Mouse (Mus musculus) kidney, postnatal 0 days (tissue): ENCODE measurements around the gene Elmo2. TPM values are rescaled to one million over a fixed set of nuclear protein-coding genes. Genes with fewer than 3 reads are reported as not detected.

Experiments used
- ATAC-seq: fragments of 200-750 bp; cut with Nextera tagmentation; replicated peaks from 2 replicates; pipeline ENCODE4 v1.8.0; 2017; ENCODE audit warnings: low read depth, moderate number of reproducible peaks, moderate TSS enrichment, moderate library complexity; ENCODE audit not compliant: low FRiP score
- DNase-seq: peaks from one replicate; pipeline ENCODE4 v3.0.0-alpha.2; 2016; ENCODE audit warnings: low spot score
- H3K27ac ChIP-seq: fragments of 300-500 bp; sonication (generic); 2 replicates; pipeline ENCODE4 v1.5.1; 2014; ENCODE audit warnings: mild to moderate bottlenecking
- H3K27me3 ChIP-seq: fragments of 300-500 bp; sonication (generic); 2 replicates; pipeline ENCODE4 v1.6.1; 2014; ENCODE audit warnings: low read length, mixed read lengths; ENCODE audit not compliant: insufficient read depth
- H3K36me3 ChIP-seq: fragments of 300-500 bp; sonication (generic); 2 replicates; pipeline ENCODE4 v1.6.1; 2014; ENCODE audit warnings: low read length, mixed read lengths; ENCODE audit not compliant: insufficient read depth
- H3K4me1 ChIP-seq: fragments of 300-500 bp; sonication (generic); replicated peaks from 2 replicates; pipeline ENCODE4 v1.6.1; 2014; ENCODE audit warnings: antibody characterized with exemption, low read length, mixed read lengths; ENCODE audit not compliant: insufficient read depth
- H3K4me2 ChIP-seq: fragments of 300-500 bp; sonication (generic); 2 replicates; pipeline ENCODE4 v1.6.1; 2014; ENCODE audit warnings: mild to moderate bottlenecking, low read length, moderate library complexity, mixed read lengths
- H3K4me3 ChIP-seq: fragments of 300-500 bp; sonication (generic); replicated peaks from 2 replicates; pipeline ENCODE4 v1.5.1; 2014; ENCODE audit warnings: low read depth, low read length
- H3K9ac ChIP-seq: fragments of 300-500 bp; sonication (generic); 2 replicates; pipeline ENCODE4 v1.6.1; 2014; ENCODE audit warnings: low read depth, low read length
- H3K9me3 ChIP-seq: fragments of 300-500 bp; sonication (generic); replicated peaks from 2 replicates; pipeline ENCODE4 v1.6.1; 2016; ENCODE audit warnings: low read length, inconsistent platforms, mixed read lengths
- CTCF ChIP-seq: IDR thresholded peaks from 2 replicates; pipeline ENCODE4 v1.5.1; 2016; ENCODE audit warnings: antibody characterized with exemption, low read depth, mild to moderate bottlenecking, moderate library complexity
- WGBS: fragments of 180-500 bp; shearing (Covaris S2); extraction: QIAGEN DNeasy Blood & Tissue Kit; methylation state at CpG from one replicate; pipeline ENCODE4 v1.1.7; 2014; 5-methylcytosine and 5-hydroxymethylcytosine counted together
- polyA plus RNA-seq: library from polyadenylated mRNA; unstranded; fragments of >200 nt; fragmentation: Nextera tagmentation; extraction: Ambion mirVana; gene quantifications from 2 replicates; pipeline ENCODE4 v1.2.1, GENCODE M21; 2015

Elmo2 gene
- polyA plus RNA-seq, 1 experiment from 2014 or later = 51.5 TPM

DNA sequence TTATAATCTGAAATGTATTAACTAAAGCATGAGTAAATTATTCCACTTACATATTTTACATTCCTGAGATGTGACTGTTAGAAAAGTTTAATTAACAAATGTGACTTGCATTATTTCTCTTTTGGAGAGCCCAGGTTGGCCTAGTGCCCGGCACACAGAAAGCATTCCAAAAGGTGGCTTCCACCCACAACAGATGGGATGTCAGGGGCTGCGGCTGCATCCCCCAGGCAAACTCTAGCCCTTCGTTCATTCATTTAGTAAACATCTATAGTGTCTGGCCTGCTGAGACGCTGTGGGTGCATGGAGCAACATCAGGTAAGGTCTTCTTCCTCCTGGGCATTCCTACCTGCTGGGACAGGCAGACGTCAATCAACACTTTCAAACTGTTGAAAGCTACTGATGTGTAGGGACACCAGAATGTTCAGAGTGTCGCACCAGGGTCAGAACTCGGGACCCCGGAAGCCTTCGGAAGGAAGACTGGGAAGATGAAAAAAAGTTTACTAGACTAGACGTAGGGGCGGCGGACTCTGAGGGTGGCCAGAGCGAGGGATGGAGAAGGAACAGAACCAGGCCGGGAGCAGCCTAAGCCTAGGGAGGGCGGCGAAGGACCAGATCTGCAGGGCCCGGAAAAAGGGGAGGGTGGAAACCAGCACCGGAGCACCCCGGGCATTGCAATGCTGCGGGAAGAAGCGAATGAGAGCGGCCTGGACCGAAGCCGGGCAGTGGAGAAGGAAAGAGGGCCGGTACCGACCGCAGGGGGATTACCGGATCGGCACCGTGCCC lies 567 bp downstream of the Elmo2 start:
- H3K9ac ChIP-seq = peak overlapping the region; percentile 79
- peak overlapping the region; percentile 78 for H3K4me3 ChIP-seq
- H3K9me3 ChIP-seq = no peaks in the 10 kb centered on the region
- H3K27me3 ChIP-seq = no peaks in the 10 kb centered on the region
- DNase-seq (no peak), ATAC-seq (peak; percentile 7; the same call in 1 of the 2 replicates)
- under 1% methylated on average over 28 of the region's 30 CpGs for WGBS
- H3K4me2 ChIP-seq = peak overlapping the region; percentile 88
- no peak for TF ChIP-seq CTCF
- peaks cover 36% of the 10 kb centered on the region for H3K4me1 ChIP-seq
- H3K27ac ChIP-seq = peak overlapping the region; percentile 63
- H3K36me3 ChIP-seq = no peaks in the 10 kb centered on the region

DNA sequence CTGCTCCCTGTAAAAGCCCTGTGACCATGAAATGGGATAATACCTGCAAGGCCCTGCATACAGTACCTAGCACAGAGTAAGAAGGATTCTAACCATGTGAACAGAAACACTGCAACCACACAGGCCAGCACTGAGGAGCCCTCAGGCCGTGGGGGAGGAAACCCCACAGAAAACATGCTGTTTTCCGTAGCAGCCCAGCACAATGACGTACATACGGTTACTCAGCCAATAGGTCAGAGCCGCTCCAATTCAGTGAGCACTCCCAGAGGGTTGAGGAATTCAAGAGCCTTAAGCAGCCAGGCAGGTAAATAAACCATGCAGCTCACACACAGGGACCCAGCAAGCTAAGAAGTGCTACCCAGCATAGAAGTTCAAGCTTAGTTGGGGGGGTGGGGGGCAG lies 2.4 kb downstream of the Elmo2 start:
- 20% methylated on average over 5 of the region's 5 CpGs for WGBS
- Histone ChIP-seq H3K9ac (no peak overlapping the region), H3K4me2 (peak overlapping the region; percentile 88; the same call in 1 of the 2 replicates), H3K36me3 (no peaks in the 10 kb centered on the region), H3K9me3 (no peaks in the 10 kb centered on the region), H3K27me3 (no peaks in the 10 kb centered on the region), H3K4me1 (peaks cover 50% of the 10 kb centered on the region), H3K27ac (peak overlapping the region; percentile 62), H3K4me3 (no peak overlapping the region)
- ATAC-seq (peak; percentile 28; the same call in 1 of the 2 replicates), DNase-seq (no peak)
- TF ChIP-seq CTCF = no peak

DNA sequence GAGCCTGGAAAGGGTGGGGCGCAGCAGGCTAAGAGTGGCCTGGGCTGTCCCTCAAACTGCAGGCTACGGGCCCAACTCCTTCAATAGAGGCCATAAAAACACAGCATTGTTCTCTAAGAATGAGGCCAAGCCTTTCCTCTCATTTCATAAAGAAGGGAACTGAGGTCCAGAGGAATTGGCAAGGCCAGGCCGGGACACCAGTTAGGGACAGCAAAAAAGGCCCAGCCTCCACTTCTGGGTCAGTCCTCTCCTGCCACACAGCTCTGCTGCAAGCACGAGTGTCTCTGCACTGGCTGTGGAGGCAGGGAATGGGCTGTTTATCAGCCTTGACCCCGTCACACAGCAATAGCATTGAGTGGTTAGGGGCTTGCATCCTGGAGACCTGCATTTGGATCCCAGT lies 2.8 kb downstream of the Elmo2 start:
- H3K4me2 ChIP-seq = no peak overlapping the region
- WGBS = 60% methylated on average over 5 of the region's 5 CpGs
- no peak for DNase-seq
- H3K4me3 ChIP-seq = no peak overlapping the region
- H3K9ac ChIP-seq = 0 out of 2 replicates have a peak overlapping the region, but pooled peaks have one; percentile 23
- H3K4me1 ChIP-seq = peaks cover 54% of the 10 kb centered on the region
- peak overlapping the region; percentile 62; the same call in 1 of the 2 replicates for H3K27ac ChIP-seq
- H3K9me3 ChIP-seq = no peaks in the 10 kb centered on the region
- no peaks in the 10 kb centered on the region for H3K27me3 ChIP-seq
- TF ChIP-seq CTCF = no peak
- no peak for ATAC-seq
- H3K36me3 ChIP-seq = no peaks in the 10 kb centered on the region

DNA sequence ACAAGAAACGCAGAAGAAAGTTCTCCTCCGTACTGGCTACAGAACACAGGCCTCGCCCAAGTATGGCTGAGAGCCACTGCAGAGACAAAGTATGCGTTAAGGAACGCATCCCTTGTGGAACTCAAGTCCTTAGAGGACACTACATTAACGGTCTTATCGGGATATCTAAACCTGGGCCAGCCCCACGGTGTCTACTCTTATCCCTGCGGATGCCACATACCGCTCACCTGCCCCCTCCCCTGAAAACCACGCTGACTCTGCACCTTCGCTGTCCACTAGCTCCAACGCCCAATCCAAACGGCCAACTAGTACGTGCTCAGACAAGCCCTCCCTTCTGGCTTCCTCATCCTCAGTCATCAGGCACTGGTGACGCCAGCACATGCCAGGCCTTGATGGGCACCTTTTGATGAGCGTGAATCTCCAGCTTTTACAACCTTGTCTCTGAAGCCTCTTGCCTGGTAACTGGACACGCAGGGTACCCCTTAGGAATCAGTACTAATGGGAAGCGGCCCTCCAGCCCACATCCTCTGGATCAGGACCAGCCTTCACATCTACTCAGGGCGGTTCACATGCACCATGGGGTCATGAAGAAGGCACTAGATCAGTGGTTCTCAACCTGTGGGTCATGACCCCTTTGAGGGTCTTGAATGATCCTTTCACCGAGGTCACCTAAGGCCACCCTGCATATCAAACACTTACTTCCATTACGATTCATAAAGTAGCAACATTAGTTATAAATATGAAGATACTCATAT lies 4.1 kb downstream of the Elmo2 start:
- 80% methylated on average over 22 of the region's 22 CpGs for WGBS
- no peak overlapping the region for H3K4me3 ChIP-seq
- no peak overlapping the region for H3K9ac ChIP-seq
- H3K9me3 ChIP-seq = no peaks in the 10 kb centered on the region
- H3K4me1 ChIP-seq = peaks cover 67% of the 10 kb centered on the region
- H3K27me3 ChIP-seq = no peaks in the 10 kb centered on the region
- no peak for ATAC-seq
- DNase-seq = no peak
- H3K4me2 ChIP-seq = no peak overlapping the region
- H3K27ac ChIP-seq = peak overlapping the region; percentile 87; the same call in 1 of the 2 replicates
- TF ChIP-seq CTCF = no peak
- no peaks in the 10 kb centered on the region for H3K36me3 ChIP-seq

DNA sequence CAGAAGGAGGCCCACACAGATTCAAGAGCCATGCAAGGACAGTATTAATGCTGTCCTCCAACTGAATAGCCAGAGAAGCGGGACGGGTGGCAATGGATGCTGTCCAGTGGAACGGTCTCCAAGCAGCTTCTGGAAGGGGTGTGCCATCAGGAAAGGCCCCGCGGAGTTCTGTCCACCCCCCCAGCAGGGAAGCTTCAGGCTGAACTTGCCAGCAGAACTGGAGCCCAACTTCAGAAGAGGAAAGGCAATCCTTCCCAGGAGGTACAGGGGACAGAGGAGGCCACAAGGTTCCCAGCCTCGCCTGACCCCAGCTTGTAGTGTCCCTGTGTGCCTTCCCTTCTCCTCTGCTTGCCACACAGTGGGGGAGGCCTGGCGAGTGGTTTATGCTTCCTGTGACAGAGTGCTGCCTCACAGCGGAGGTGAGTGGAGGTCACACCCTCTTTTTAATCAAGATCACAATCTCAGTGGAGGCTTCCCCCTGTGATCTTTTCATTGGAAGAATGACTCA lies 4.8 kb downstream of the Elmo2 start:
- peak overlapping the region; percentile 5; the same call in 1 of the 2 replicates for H3K9ac ChIP-seq
- no peaks in the 10 kb centered on the region for H3K36me3 ChIP-seq
- H3K27ac ChIP-seq = peak overlapping the region; percentile 87
- no peaks in the 10 kb centered on the region for H3K9me3 ChIP-seq
- peak overlapping the region; percentile 32; the same call in 1 of the 2 replicates for H3K4me2 ChIP-seq
- WGBS = 53% methylated on average over 8 of the region's 8 CpGs
- TF ChIP-seq CTCF = peak; percentile 24; the same call in 1 of the 2 replicates
- no peak overlapping the region for H3K4me3 ChIP-seq
- H3K4me1 ChIP-seq = peaks cover 74% of the 10 kb centered on the region
- ATAC-seq (no peak), DNase-seq (no peak)
- H3K27me3 ChIP-seq = no peaks in the 10 kb centered on the region

DNA sequence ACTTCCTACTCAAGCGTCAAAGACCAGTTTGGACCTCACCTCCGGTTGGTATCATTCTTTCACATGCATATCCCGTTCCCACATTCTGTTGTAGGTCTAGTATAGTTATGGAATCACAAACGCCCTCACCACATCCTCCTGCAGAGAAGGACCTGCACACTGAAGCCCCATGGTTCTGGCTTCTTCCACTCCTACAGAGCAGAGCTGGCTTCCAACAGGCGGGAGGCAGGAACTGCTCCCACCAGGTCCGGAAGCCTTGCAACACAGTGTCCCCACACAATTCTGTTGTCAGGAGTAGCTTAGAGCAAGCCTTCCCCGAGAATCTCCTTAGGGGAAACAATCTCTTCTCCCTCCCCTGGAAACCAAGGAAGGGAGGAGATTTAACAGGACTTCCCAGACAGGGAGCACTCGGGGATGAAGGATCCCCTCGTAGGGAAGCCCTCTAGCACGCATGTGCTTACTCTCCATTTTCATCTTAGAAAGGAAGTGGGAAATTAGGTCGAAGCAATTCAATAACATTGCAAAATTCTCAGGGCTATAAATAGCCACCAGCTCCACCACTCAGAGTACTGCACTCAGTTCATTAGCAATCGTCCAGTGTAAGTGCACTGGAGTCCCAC lies 5.6 kb downstream of the Elmo2 start:
- H3K4me2 ChIP-seq = peak overlapping the region; percentile 32; the same call in 1 of the 2 replicates
- WGBS = 45% methylated on average over 12 of the region's 12 CpGs
- H3K27ac ChIP-seq = peak overlapping the region; percentile 87
- H3K9ac ChIP-seq = no peak overlapping the region
- no peaks in the 10 kb centered on the region for H3K9me3 ChIP-seq
- no peak for ATAC-seq
- peak; percentile 81 for DNase-seq
- TF ChIP-seq CTCF = no peak
- H3K27me3 ChIP-seq = no peaks in the 10 kb centered on the region
- peaks cover 4% of the 10 kb centered on the region; the same call in 1 of the 2 replicates for H3K36me3 ChIP-seq
- H3K4me3 ChIP-seq = no peak overlapping the region
- peaks cover 76% of the 10 kb centered on the region for H3K4me1 ChIP-seq
